Mouse (Mus musculus): ENCODE results near the gene Snupn. TPM values are rescaled to one million over a fixed set of nuclear protein-coding genes. Genes with fewer than 3 reads are reported as not detected.
"Not testable (repeated sequence)": the region's sequence is repeated elsewhere in the genome, so short reads cannot be mapped to it uniquely, and the experiment has no call there.

Gene Snupn
- 23.2 and 24.6 TPM in 2 replicates for polyA plus RNA-seq (2015; fragmentation: Nextera tagmentation; extraction: Ambion mirVana)

GRCm38 (mm10) chr9:56950414-56951400 is at the start of gene Snupn:
Snupn (plus strand) TSS chr9:56950878.
- H3K9me3 ChIP-seq, result no peaks in the 10 kb centered on the region
- no peaks in the 10 kb centered on the region for H3K36me3 ChIP-seq
- H3K9ac ChIP-seq, result peak within 1 kb of the TSS; percentile 69
- peak; percentile 100 for ATAC-seq (ENCODE audit: borderline replicate concordance, extremely low read depth, low FRiP score, low TSS enrichment)
- WGBS, result under 1% methylated on average over 50 of the region's 50 CpGs
- no peaks in the 10 kb centered on the region for H3K27me3 ChIP-seq
- peak within 1 kb of the TSS; percentile 58 for H3K4me3 ChIP-seq
- H3K4me2 ChIP-seq, result peak within 1 kb of the TSS; percentile 78
- peaks cover 12% of the 10 kb centered on the region for H3K4me1 ChIP-seq
- peak within 1 kb of the TSS; percentile 82 for H3K27ac ChIP-seq

DNA sequence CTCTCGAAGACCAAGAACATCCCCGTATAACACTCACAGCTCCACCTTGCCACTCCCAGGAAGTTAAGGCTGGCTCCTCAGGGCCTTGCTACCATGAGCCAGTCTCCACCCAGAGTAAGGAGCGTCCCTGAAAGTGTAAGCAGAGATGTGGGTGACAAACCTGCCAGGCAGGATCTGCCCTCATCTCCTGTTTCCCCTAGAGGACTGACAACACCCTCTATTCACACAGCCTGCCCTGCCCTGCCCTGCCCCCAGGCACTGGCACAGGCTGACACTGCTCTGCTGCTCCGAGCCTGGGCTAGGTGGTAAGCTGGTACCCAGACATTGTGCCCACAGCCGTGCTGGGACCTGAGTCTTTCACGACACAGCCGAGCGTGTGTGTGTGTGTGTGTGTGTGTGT is 49.5 kb upstream of the Snupn start:
- H3K9ac ChIP-seq, result no peak overlapping the region
- H3K27me3 ChIP-seq, result no peaks in the 10 kb centered on the region
- WGBS, result 39% methylated on average over 8 of the region's 8 CpGs
- H3K9me3 ChIP-seq, result no peaks in the 10 kb centered on the region
- H3K4me3 ChIP-seq, result no peak overlapping the region
- peaks cover 5% of the 10 kb centered on the region; the same call in 1 of the 2 replicates for H3K4me1 ChIP-seq
- ATAC-seq (ENCODE audit: borderline replicate concordance, extremely low read depth, low FRiP score, low TSS enrichment), result peak; percentile 61; the same call in 1 of the 2 replicates
- H3K27ac ChIP-seq, result peak overlapping the region; percentile 15; the same call in 1 of the 2 replicates
- no peak overlapping the region for H3K4me2 ChIP-seq
- no peaks in the 10 kb centered on the region for H3K36me3 ChIP-seq

DNA sequence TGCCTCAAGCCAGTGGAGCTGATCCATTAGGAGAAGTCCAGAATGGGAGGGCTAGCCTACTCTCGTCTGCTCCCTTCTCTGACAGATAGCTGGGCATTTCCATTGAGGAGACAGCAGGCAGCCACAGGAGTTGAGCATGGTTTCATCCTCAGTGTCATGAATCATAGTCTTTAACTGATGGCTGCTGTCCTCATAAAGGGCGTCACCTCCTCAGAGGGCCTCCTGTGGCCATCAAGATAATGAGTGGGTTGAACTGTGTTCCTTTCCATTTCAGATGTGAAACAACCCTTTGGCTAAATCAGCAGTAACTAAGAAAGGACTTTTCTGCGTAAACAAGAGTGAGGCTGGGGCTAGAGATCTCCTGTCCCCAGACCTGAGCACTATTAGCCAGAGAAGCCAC is 47.0 kb upstream of the Snupn start:
- Histone ChIP-seq H3K9me3 (no peaks in the 10 kb centered on the region), H3K36me3 (no peaks in the 10 kb centered on the region), H3K4me2 (no peak overlapping the region), H3K27ac (no peak overlapping the region), H3K4me1 (peaks cover 5% of the 10 kb centered on the region; the same call in 1 of the 2 replicates), H3K4me3 (no peak overlapping the region), H3K27me3 (no peaks in the 10 kb centered on the region), H3K9ac (no peak overlapping the region)
- no peak for ATAC-seq (ENCODE audit: borderline replicate concordance, extremely low read depth, low FRiP score, low TSS enrichment)
- WGBS, result 83% methylated on average over 3 of the region's 3 CpGs

GRCm38 (mm10) chr9:56907549-56907948 is 43.1 kb upstream of the Snupn start:
- WGBS, result 70% methylated on average over 9 of the region's 9 CpGs
- Histone ChIP-seq H3K27me3 (no peaks in the 10 kb centered on the region), H3K27ac (no peak overlapping the region), H3K4me2 (no peak overlapping the region), H3K4me3 (no peak overlapping the region), H3K9ac (no peak overlapping the region), H3K4me1 (no peaks in the 10 kb centered on the region), H3K36me3 (no peaks in the 10 kb centered on the region), H3K9me3 (no peaks in the 10 kb centered on the region)
- no peak for ATAC-seq (ENCODE audit: borderline replicate concordance, extremely low read depth, low FRiP score, low TSS enrichment)

GRCm38 (mm10) chr9:56909991-56910390 is 40.7 kb upstream of the Snupn start:
- not testable (repeated sequence) for H3K36me3 ChIP-seq; H3K9me3 ChIP-seq; H3K4me1 ChIP-seq; H3K27ac ChIP-seq; H3K4me3 ChIP-seq; H3K27me3 ChIP-seq; ATAC-seq (ENCODE audit: borderline replicate concordance, extremely low read depth, low FRiP score, low TSS enrichment); H3K4me2 ChIP-seq; H3K9ac ChIP-seq
- WGBS, result 37% methylated on average over 4 of the region's 4 CpGs

- 14% methylated on average over 1 of the region's 1 CpGs for WGBS
- no peak for ATAC-seq (ENCODE audit: borderline replicate concordance, extremely low read depth, low FRiP score, low TSS enrichment)
- no peak overlapping the region for H3K4me3 ChIP-seq
These were observed 39.7 kb upstream of the Snupn start for GRCm38 (mm10) chr9:56911017-56911416.

GRCm38 (mm10) chr9:56913991-56914390 is 36.7 kb upstream of the Snupn start:
- no peak for ATAC-seq (ENCODE audit: borderline replicate concordance, extremely low read depth, low FRiP score, low TSS enrichment)
- Histone ChIP-seq H3K9me3 (no peaks in the 10 kb centered on the region), H3K27ac (no peak overlapping the region), H3K27me3 (no peaks in the 10 kb centered on the region), H3K4me2 (no peak overlapping the region), H3K9ac (no peak overlapping the region), H3K4me1 (no peaks in the 10 kb centered on the region), H3K36me3 (peaks cover 40% of the 10 kb centered on the region), H3K4me3 (no peak overlapping the region)
- WGBS, result 80% methylated on average over 9 of the region's 9 CpGs

More at GRCm38 (mm10) chr9:56911017-56911416, 39.7 kb upstream of the Snupn start:
- Histone ChIP-seq H3K36me3 (peaks cover 11% of the 10 kb centered on the region; the same call in 1 of the 2 replicates), H3K27me3 (no peaks in the 10 kb centered on the region), H3K27ac (no peak overlapping the region), H3K9ac (no peak overlapping the region), H3K4me2 (no peak overlapping the region), H3K9me3 (no peaks in the 10 kb centered on the region), H3K4me1 (no peaks in the 10 kb centered on the region)

GRCm38 (mm10) chr9:56915116-56915515 is 35.6 kb upstream of the Snupn start:
- no peak for ATAC-seq (ENCODE audit: borderline replicate concordance, extremely low read depth, low FRiP score, low TSS enrichment)
- Histone ChIP-seq H3K9me3 (no peaks in the 10 kb centered on the region), H3K27ac (no peak overlapping the region), H3K27me3 (no peaks in the 10 kb centered on the region), H3K4me1 (no peaks in the 10 kb centered on the region), H3K36me3 (peaks cover 44% of the 10 kb centered on the region), H3K4me3 (no peak overlapping the region), H3K4me2 (no peak overlapping the region), H3K9ac (no peak overlapping the region)
- 76% methylated on average over 1 of the region's 1 CpGs for WGBS

GRCm38 (mm10) chr9:56915695-56916410 is 34.8 kb upstream of the Snupn start:
- no peak overlapping the region for H3K4me2 ChIP-seq
- peaks cover 48% of the 10 kb centered on the region for H3K36me3 ChIP-seq
- H3K9me3 ChIP-seq, result no peaks in the 10 kb centered on the region
- 67% methylated on average over 5 of the region's 5 CpGs for WGBS
- ATAC-seq (ENCODE audit: borderline replicate concordance, extremely low read depth, low FRiP score, low TSS enrichment), result no peak
- no peak overlapping the region for H3K4me3 ChIP-seq
- H3K27me3 ChIP-seq, result no peaks in the 10 kb centered on the region
- no peak overlapping the region for H3K9ac ChIP-seq
- no peaks in the 10 kb centered on the region for H3K4me1 ChIP-seq
- H3K27ac ChIP-seq, result no peak overlapping the region

GRCm38 (mm10) chr9:56917131-56917530 is 33.5 kb upstream of the Snupn start:
- Histone ChIP-seq H3K27me3 (no peaks in the 10 kb centered on the region), H3K4me1 (no peaks in the 10 kb centered on the region), H3K9ac (no peak overlapping the region), H3K9me3 (no peaks in the 10 kb centered on the region), H3K4me3 (no peak overlapping the region), H3K27ac (no peak overlapping the region), H3K4me2 (no peak overlapping the region), H3K36me3 (peaks cover 59% of the 10 kb centered on the region)
- no peak for ATAC-seq (ENCODE audit: borderline replicate concordance, extremely low read depth, low FRiP score, low TSS enrichment)
- 78% methylated on average over 2 of the region's 2 CpGs for WGBS

DNA sequence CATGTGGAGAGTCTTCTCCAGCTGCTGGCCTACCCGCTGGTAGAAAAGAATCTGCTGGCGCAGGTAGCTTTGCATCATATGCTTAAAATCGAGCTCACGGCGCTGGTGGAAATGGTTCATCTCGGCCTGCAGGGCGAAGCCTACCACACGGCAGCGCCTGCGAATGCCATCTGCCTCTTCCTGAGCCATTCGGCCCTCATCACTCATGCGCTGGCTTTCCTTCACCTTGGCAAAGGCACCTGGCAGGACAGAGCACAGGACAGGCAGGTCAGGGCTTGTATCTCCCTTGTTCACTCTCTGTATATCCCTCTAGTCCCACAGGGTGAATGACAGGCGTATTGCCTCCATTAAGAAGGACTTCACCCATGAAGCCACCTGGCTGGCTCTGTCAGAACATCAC is 32.2 kb upstream of the Snupn start:
- H3K9ac ChIP-seq, result no peak overlapping the region
- peaks cover 9% of the 10 kb centered on the region for H3K4me1 ChIP-seq
- H3K27me3 ChIP-seq, result no peaks in the 10 kb centered on the region
- no peak for ATAC-seq (ENCODE audit: borderline replicate concordance, extremely low read depth, low FRiP score, low TSS enrichment)
- no peak overlapping the region for H3K4me3 ChIP-seq
- no peak overlapping the region for H3K27ac ChIP-seq
- 92% methylated on average over 13 of the region's 13 CpGs for WGBS
- H3K36me3 ChIP-seq, result peaks cover 62% of the 10 kb centered on the region
- no peak overlapping the region for H3K4me2 ChIP-seq
- no peaks in the 10 kb centered on the region for H3K9me3 ChIP-seq

GRCm38 (mm10) chr9:56922746-56923145 is 27.9 kb upstream of the Snupn start:
- WGBS, result 85% methylated on average over 4 of the region's 4 CpGs
- peaks cover 43% of the 10 kb centered on the region for H3K4me1 ChIP-seq
- ATAC-seq (ENCODE audit: borderline replicate concordance, extremely low read depth, low FRiP score, low TSS enrichment), result no peak
- H3K4me2 ChIP-seq, result peak overlapping the region; percentile 76; the same call in 1 of the 2 replicates
- no peak overlapping the region for H3K9ac ChIP-seq
- no peak overlapping the region for H3K4me3 ChIP-seq
- H3K9me3 ChIP-seq, result no peaks in the 10 kb centered on the region
- no peaks in the 10 kb centered on the region for H3K27me3 ChIP-seq
- H3K27ac ChIP-seq, result no peak overlapping the region
- H3K36me3 ChIP-seq, result peaks cover 33% of the 10 kb centered on the region

Measured in lung, embryonic 15.5 days (tissue).